Mouse (Mus musculus) intestine, embryonic 15.5 days (tissue): ENCODE results near the gene Rae1. TPM values are rescaled to one million over a fixed set of nuclear protein-coding genes. Genes with fewer than 3 reads are reported as not detected.

Experiments
- ATAC-seq: fragments of 200-750 bp; cut with Nextera tagmentation; 2 replicates; pipeline ENCODE4 v1.8.0; 2017; ENCODE audit warnings: moderate TSS enrichment, moderate library complexity
- H3K27ac ChIP-seq: fragments of 300-500 bp; sonication (generic); 2 replicates; pipeline ENCODE4 v1.5.1; 2015; ENCODE audit warnings: mild to moderate bottlenecking, inconsistent platforms
- H3K27me3 ChIP-seq: fragments of 300-500 bp; sonication (generic); replicated peaks from 2 replicates; pipeline ENCODE4 v1.6.1; 2015; ENCODE audit warnings: inconsistent platforms
- H3K36me3 ChIP-seq: fragments of 300-500 bp; sonication (generic); 2 replicates; pipeline ENCODE4 v1.6.1; 2015; ENCODE audit warnings: inconsistent platforms
- H3K4me1 ChIP-seq: fragments of 300-500 bp; sonication (generic); replicated peaks from 2 replicates; pipeline ENCODE4 v1.6.1; 2015; ENCODE audit warnings: inconsistent platforms
- H3K4me2 ChIP-seq: fragments of 300-500 bp; sonication (generic); replicated peaks from 2 replicates; pipeline ENCODE4 v1.6.1; 2015; ENCODE audit warnings: mild to moderate bottlenecking, inconsistent platforms
- H3K4me3 ChIP-seq: fragments of 300-500 bp; sonication (generic); replicated peaks from 2 replicates; pipeline ENCODE4 v1.5.1; 2015; ENCODE audit warnings: inconsistent platforms
- H3K9ac ChIP-seq: fragments of 300-500 bp; sonication (generic); 2 replicates; pipeline ENCODE4 v1.6.1; 2015; ENCODE audit warnings: inconsistent platforms
- H3K9me3 ChIP-seq: fragments of 300-500 bp; sonication (generic); 2 replicates; pipeline ENCODE4 v1.6.1; 2016; ENCODE audit warnings: inconsistent platforms
- WGBS: fragments of 180-500 bp; shearing (Covaris S2); methylation state at CpG from one replicate; pipeline ENCODE4 v1.1.7; 2015; 5-methylcytosine and 5-hydroxymethylcytosine counted together
- polyA plus RNA-seq: library from polyadenylated mRNA; unstranded; fragments of >200 nt; fragmentation: Nextera tagmentation; extraction: Ambion mirVana; gene quantifications from 2 replicates; pipeline ENCODE4 v1.2.1, GENCODE M21; 2015

The Rae1 gene
- polyA plus RNA-seq, 1 experiment from 2014 or later: 131 TPM

DNA sequence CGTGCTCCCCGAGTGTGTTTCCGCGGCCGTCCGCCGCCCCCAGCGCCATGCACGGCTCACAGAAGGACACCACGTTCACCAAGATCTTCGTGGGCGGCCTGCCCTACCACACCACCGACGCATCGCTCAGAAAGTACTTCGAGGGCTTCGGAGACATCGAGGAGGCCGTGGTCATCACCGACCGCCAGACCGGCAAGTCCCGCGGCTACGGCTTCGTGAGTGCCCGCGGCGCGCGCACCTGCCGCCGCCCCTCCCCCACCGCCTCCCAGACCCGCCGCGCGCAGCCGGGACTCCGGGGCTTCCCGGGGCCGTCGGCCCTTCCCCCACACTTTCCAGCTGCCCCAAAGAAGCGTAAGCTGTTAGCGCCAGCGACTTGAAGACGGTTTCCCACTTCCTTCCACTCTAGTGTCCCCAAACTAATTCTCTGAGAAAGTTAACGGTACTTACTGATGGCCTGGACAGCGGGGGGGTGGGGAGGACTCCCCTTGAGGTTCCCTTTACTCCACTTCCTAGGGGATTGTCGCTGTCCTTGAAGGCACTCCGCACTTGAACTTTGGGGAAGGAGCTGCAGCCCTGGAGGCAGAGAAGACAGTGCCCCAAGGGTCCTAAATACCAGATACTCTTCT lies 22.3 kb downstream of the Rae1 start:
- H3K27ac ChIP-seq: 0 out of 2 replicates have a peak overlapping the region, but pooled peaks have one; percentile 56

DNA sequence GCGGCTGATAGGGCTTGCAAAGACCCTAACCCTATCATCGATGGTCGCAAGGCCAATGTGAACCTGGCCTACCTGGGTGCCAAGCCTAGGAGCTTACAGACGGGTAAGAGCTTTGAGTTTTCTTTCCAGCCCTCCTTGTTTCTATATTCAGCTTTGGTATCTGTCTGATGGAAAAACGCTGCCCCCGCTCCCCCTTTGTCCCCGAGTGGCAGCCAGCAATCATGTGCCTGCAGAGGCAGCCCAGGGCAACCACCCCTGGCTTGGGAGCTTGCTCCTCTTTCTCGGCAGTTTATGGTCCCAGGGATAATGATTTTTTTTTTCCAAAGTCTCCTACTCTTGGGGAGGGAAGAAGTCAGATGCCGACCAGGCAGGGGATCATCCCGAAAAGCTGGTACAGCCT lies 22.9 kb downstream of the Rae1 start:
- no peak for ATAC-seq
- Histone ChIP-seq H3K27ac (peak overlapping the region; percentile 42), H3K36me3 (no peaks in the 10 kb centered on the region), H3K9me3 (no peaks in the 10 kb centered on the region), H3K4me2 (peak overlapping the region; percentile 82), H3K27me3 (0 out of 2 replicates have a peak, but pooled peaks cover 4% of the 10 kb centered on the region), H3K4me3 (peak overlapping the region; percentile 83), H3K4me1 (peaks cover 71% of the 10 kb centered on the region), H3K9ac (peak overlapping the region; percentile 69)
- WGBS: 27% methylated on average over 10 of the region's 10 CpGs

More for the DNA sequence above, 22.3 kb downstream of the Rae1 start:
- Histone ChIP-seq H3K36me3 (no peaks in the 10 kb centered on the region), H3K9me3 (no peaks in the 10 kb centered on the region), H3K4me2 (peak overlapping the region; percentile 82), H3K9ac (peak overlapping the region; percentile 69), H3K4me3 (peak overlapping the region; percentile 83), H3K27me3 (0 out of 2 replicates have a peak, but pooled peaks cover 4% of the 10 kb centered on the region), H3K4me1 (peaks cover 66% of the 10 kb centered on the region)
- peak; percentile 19 for ATAC-seq
- WGBS: under 1% methylated on average over 51 of the region's 51 CpGs

DNA sequence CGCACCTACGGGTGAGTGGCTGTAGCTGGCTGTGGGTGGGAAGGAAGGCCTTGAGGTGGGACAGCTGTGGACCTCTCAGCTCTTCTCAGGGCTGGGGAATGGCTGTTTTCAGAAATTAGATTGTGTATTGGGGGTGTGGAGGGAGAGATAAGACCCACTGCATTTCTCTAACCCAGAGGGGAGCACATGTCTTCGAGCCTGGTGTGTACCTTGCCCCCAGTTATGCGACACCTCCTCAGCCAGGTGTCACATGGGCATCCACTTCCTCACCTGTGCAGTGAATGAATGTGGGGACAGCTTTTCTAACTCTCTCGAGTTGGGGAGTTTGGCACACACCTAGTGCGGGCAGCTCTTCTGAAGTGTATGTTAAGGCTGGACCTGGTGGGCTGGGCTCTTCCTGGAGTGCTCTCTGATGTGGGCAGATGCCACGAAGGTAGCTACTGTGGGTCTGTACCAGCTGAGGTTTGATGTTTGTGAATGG lies 23.5 kb downstream of the Rae1 start:
- Histone ChIP-seq H3K27me3 (0 out of 2 replicates have a peak, but pooled peaks cover 4% of the 10 kb centered on the region), H3K27ac (peak overlapping the region; percentile 42), H3K9ac (peak overlapping the region; percentile 69), H3K4me1 (peaks cover 74% of the 10 kb centered on the region), H3K4me3 (peak overlapping the region; percentile 83), H3K9me3 (no peaks in the 10 kb centered on the region), H3K4me2 (peak overlapping the region; percentile 82), H3K36me3 (no peaks in the 10 kb centered on the region)
- WGBS: 62% methylated on average over 7 of the region's 7 CpGs
- peak; percentile 24 for ATAC-seq

DNA sequence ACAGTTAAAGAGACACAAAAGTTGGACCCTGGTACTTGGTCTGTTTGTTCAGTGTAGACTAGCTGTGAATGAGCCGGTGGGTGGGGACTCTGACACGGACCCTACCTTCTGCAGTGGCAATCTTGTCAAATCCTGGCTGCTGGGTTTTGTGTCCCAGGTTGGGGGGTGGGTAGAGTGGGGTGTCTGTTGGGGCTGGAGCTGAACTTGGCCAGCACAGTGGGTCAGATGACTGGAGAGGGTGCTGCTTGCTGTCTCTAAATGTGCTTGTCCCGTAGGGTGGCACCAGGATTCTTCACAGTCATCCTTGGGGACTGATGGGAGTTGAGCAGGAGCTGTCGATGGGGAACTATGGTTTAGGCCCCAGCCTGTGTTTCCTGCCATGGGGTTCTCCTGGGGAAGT lies 24.0 kb downstream of the Rae1 start:
- Histone ChIP-seq H3K36me3 (peaks cover under 1% of the 10 kb centered on the region; the same call in 1 of the 2 replicates), H3K4me3 (peak overlapping the region; percentile 83), H3K4me2 (peak overlapping the region; percentile 82), H3K27ac (no peak overlapping the region), H3K4me1 (peaks cover 70% of the 10 kb centered on the region), H3K27me3 (0 out of 2 replicates have a peak, but pooled peaks cover 4% of the 10 kb centered on the region), H3K9me3 (no peaks in the 10 kb centered on the region), H3K9ac (peak overlapping the region; percentile 69; the same call in 1 of the 2 replicates)
- ATAC-seq: peak; percentile 13; the same call in 1 of the 2 replicates
- WGBS: 66% methylated on average over 4 of the region's 4 CpGs

DNA sequence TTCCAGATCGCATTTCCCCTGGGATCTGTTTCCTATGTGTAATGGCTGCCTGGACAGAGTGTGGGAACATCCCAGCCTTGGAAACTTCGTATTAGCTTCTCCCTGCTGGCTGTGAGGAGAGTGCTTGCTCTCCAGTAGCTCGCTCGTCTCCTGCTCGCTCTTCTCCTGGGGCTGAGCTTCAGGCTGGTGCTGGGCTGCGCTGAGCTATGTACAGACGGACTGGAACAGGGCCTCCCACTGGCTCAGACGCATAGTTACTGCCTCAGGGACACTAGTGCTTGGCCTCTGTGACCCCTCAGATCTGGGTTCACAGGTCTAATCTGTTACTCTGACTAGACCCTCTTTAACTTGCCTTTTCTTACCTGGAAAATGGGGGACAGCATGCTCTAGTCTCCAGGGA lies 24.5 kb downstream of the Rae1 start:
- H3K4me3 ChIP-seq: no peak overlapping the region
- no peak overlapping the region for H3K27ac ChIP-seq
- 81% methylated on average over 8 of the region's 8 CpGs for WGBS
- peaks cover 3% of the 10 kb centered on the region; the same call in 1 of the 2 replicates for H3K36me3 ChIP-seq
- peaks cover 66% of the 10 kb centered on the region for H3K4me1 ChIP-seq
- H3K4me2 ChIP-seq: peak overlapping the region; percentile 82
- peak overlapping the region; percentile 69; the same call in 1 of the 2 replicates for H3K9ac ChIP-seq
- ATAC-seq: no peak
- H3K9me3 ChIP-seq: no peaks in the 10 kb centered on the region
- 0 out of 2 replicates have a peak, but pooled peaks cover 4% of the 10 kb centered on the region for H3K27me3 ChIP-seq

DNA sequence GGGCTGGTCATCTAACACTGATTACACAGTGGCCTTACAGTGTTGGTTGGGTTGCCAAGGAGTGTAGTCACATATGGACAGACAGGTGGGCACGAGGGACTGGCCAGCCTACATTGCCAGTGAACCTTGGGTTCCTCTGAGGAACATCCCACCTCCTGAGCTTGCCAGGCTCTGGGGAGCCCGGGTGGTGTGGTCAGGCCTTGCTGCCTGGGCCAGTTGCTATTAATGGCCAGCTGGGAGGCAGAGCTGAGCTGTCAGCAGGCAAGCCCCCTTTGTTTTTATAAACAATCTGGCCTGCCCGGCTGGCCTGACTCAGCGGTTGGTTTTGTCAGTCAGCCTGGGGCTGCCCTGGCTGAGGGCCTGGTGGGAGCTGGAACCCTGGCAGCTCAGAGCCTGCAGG lies 25.0 kb downstream of the Rae1 start:
- Histone ChIP-seq H3K9ac (0 out of 2 replicates have a peak overlapping the region, but pooled peaks have one; percentile 2), H3K4me2 (peak overlapping the region; percentile 82)
- ATAC-seq: no peak

DNA sequence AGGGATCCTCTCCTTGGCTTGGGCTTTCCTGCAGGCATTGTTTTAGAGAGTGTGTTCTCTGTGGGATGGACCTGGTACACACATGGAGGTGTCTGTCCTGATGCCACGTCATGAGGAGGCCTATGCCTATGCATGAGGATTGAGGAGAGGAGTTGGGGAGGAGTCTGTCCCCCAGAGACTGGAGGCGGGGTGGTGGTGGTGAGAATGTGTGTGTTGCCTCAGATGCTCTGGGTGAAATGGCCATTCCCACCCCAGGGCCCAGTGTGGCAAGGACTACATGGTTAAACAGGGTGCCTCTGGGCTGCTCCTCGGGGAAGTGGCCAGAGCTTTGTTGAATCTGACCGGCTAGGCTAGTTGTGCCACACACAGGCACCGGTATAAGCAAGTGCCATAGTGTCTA lies 26.4 kb downstream of the Rae1 start:
- peak overlapping the region; percentile 75 for H3K27ac ChIP-seq
- H3K4me1 ChIP-seq: peaks cover 59% of the 10 kb centered on the region
- H3K4me2 ChIP-seq: peak overlapping the region; percentile 41

More for the DNA sequence above, 25.0 kb downstream of the Rae1 start:
- H3K36me3 ChIP-seq: peaks cover 3% of the 10 kb centered on the region; the same call in 1 of the 2 replicates
- peaks cover 62% of the 10 kb centered on the region for H3K4me1 ChIP-seq
- H3K27me3 ChIP-seq: 0 out of 2 replicates have a peak, but pooled peaks cover 4% of the 10 kb centered on the region
- 38% methylated on average over 4 of the region's 4 CpGs for WGBS
- H3K9me3 ChIP-seq: no peaks in the 10 kb centered on the region
- H3K27ac ChIP-seq: no peak overlapping the region
- no peak overlapping the region for H3K4me3 ChIP-seq

DNA sequence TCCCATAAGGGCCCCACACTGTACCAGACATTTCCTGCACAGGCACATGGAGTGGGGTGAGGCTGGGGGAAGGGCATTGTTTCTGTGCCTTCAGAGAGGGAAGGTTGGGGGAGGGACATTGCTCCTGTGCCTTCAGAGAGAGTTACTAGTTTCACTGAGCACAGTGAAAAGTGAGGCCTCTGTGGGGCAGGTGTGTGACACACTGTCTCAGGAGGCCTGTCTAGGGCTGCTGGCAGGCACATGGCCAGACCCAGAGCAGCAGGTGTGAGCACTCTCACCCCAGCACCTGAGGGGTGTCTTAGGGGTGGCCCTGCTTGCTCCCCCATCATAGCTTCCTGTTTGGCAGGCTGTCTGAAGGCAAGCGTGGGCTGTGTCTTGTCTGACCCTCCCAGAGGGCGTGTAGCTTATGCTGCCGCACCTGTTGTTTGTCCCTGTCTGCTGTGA lies 26.8 kb downstream of the Rae1 start:
- peak overlapping the region; percentile 41 for H3K4me2 ChIP-seq
- peak; percentile 57 for ATAC-seq
- H3K36me3 ChIP-seq: peaks cover 9% of the 10 kb centered on the region; the same call in 1 of the 2 replicates
- H3K9ac ChIP-seq: peak overlapping the region; percentile 4; the same call in 1 of the 2 replicates
- no peaks in the 10 kb centered on the region for H3K27me3 ChIP-seq
- H3K4me3 ChIP-seq: no peak overlapping the region
- peaks cover 59% of the 10 kb centered on the region for H3K4me1 ChIP-seq
- 63% methylated on average over 3 of the region's 3 CpGs for WGBS
- H3K9me3 ChIP-seq: no peaks in the 10 kb centered on the region
- H3K27ac ChIP-seq: peak overlapping the region; percentile 75

More for the DNA sequence above, 26.4 kb downstream of the Rae1 start:
- peak overlapping the region; percentile 4; the same call in 1 of the 2 replicates for H3K9ac ChIP-seq
- H3K36me3 ChIP-seq: peaks cover 7% of the 10 kb centered on the region; the same call in 1 of the 2 replicates
- no peaks in the 10 kb centered on the region for H3K9me3 ChIP-seq
- 66% methylated on average over 5 of the region's 5 CpGs for WGBS
- no peak for ATAC-seq
- H3K27me3 ChIP-seq: no peaks in the 10 kb centered on the region
- H3K4me3 ChIP-seq: no peak overlapping the region

DNA sequence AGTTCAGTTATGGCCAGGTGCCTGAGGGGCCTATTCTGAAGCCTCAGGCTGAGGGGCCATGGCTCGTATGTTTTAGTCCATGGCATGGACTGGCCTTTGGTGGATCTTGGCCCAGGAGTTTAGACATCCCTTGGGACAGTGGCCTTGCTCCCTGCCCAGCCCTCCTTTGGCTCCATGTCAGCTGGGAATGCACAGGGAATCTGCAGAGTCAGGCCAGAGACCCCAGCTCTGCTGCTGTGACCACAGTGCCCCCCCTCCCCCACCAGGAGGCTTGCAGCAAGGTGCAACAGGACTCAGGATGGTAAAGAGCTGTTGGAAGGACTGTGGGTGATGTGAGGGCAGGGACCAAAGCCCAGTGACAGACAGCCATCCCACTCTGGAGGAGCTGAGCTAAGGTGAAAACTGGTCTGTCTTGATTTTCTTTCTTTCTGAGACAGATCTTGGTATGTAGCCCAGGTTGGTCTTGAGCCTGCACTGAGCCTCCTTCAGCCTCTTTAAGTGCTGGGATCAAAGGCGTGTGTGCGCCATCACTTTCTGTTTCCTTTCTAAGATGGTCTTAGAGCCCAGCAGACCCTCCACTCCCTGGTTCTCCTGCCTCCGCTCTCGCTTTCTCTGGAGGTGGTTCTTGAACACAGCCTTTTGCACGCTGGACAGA lies 27.4 kb downstream of the Rae1 start:
- no peak overlapping the region for H3K9ac ChIP-seq
- no peak overlapping the region for H3K4me3 ChIP-seq
- H3K4me2 ChIP-seq: peak overlapping the region; percentile 41
- no peak for ATAC-seq
- peaks cover 12% of the 10 kb centered on the region; the same call in 1 of the 2 replicates for H3K36me3 ChIP-seq
- 87% methylated on average over 6 of the region's 6 CpGs for WGBS
- peak overlapping the region; percentile 75 for H3K27ac ChIP-seq
- H3K27me3 ChIP-seq: no peaks in the 10 kb centered on the region
- H3K9me3 ChIP-seq: no peaks in the 10 kb centered on the region
- peaks cover 59% of the 10 kb centered on the region for H3K4me1 ChIP-seq

DNA sequence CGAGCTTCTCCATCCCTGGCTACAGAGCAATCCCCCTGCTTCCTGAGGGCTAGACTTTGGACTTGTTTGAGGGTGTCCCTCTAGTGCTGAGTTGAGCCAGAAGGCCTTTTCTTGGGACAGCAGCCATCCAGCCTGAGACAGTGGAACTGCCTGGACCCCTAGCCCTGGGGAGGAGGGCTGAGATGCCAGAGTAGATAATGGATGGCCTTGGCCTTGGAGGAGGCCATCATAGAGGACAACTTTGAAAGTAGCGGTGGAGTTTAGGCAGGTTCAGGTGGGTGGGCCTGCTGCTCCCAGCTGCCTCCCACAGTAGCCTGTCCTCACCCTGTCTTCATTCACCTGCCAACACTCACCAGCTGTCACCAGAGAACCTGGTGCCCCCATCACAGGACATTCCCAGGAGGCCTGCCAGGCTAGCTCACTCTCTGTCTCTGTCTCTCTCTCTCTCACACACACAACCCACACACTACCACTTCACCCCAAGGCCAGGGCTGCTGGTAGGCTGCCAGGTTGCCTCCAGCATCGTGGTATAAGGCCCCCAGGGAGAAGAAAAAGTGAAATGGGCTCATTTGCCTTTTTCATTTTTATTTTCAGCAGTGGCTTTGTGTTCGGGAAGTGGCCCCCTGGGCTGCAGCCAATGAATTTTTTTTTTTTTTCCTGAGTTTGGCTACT lies 28.0 kb downstream of the Rae1 start:
- WGBS: 71% methylated on average over 4 of the region's 4 CpGs
- no peak overlapping the region for H3K27ac ChIP-seq
- peaks cover 53% of the 10 kb centered on the region for H3K4me1 ChIP-seq
- no peak overlapping the region for H3K9ac ChIP-seq
- H3K9me3 ChIP-seq: no peaks in the 10 kb centered on the region
- peaks cover 13% of the 10 kb centered on the region; the same call in 1 of the 2 replicates for H3K36me3 ChIP-seq
- H3K4me3 ChIP-seq: no peak overlapping the region
- ATAC-seq: no peak
- no peaks in the 10 kb centered on the region for H3K27me3 ChIP-seq
- H3K4me2 ChIP-seq: no peak overlapping the region

DNA sequence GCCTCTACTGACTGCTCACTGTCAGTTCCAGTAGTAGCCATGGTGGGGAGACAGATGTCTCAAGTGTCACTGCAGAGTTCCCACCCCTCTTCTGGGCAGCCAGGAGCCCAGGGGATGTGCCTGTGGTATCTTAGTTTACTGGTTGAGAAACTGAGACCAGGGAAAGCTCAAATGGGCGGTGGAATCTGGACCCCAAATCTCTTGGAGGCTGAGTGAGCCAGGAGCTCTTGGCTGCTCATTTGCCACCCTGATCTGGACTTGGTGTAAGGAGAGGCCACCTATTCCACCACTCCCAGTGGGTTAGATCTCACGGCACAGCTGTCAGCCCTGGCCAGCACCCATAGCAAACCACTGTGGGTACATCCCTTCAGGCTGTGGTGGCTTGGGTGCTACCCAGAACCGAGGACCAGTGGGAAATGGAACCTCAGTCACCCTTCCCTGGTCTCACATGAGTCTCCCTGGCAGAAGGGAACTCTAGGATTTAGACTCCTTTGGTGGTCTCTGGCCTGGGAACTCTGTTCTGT lies 28.7 kb downstream of the Rae1 start:
- Histone ChIP-seq H3K4me3 (no peak overlapping the region), H3K9ac (no peak overlapping the region), H3K4me1 (peaks cover 47% of the 10 kb centered on the region), H3K27me3 (no peaks in the 10 kb centered on the region), H3K27ac (no peak overlapping the region), H3K9me3 (no peaks in the 10 kb centered on the region), H3K4me2 (no peak overlapping the region), H3K36me3 (peaks cover 20% of the 10 kb centered on the region; the same call in 1 of the 2 replicates)
- ATAC-seq: no peak
- 87% methylated on average over 3 of the region's 3 CpGs for WGBS
